Mouse (Mus musculus): ENCODE data around the gene Arfgap1.

GRCm38 (mm10) chr2:180949947-180950346, 17.1 kb upstream of the Arfgap1 start:
- TF ChIP-seq GATA1 (IDR thresholded peaks at IDR 0.05; ENCODE audit: borderline replicate concordance, low read length) (no peak), FLI1 (IDR thresholded peaks at IDR 0.05; ENCODE audit: low read length) (no peak)
